Mouse (Mus musculus) liver, embryonic 18 days (tissue): ENCODE measurements around the gene Slc16a2. TPM values are rescaled to one million over a fixed set of nuclear protein-coding genes. Genes with fewer than 3 reads are reported as not detected.

ENCODE experiments used
- polyA plus RNA-seq: library from polyadenylated mRNA; depleted of rRNA; stranded (reverse); fragments of >200 nt; gene quantifications from 2 replicates; pipeline ENCODE4 v1.2.3, GENCODE M21; 2012; rRNA removed

Slc16a2 gene
- polyA plus RNA-seq: 9.0 and 10.3 TPM in 2 replicates

GRCm38 (mm10) chrX:103821832-103822196, at the start of gene Slc16a2:
Slc16a2 (minus strand) TSS chrX:103821983.

Other genes with a start within 250 kb of the Slc16a2 start
- not detected in 2 replicates for gene Zcchc13, start 191.4 kb downstream of the Slc16a2 start, polyA plus RNA-seq
- 5.8 and 6.2 TPM in 2 replicates for gene Rlim, start 159.3 kb upstream of the Slc16a2 start, polyA plus RNA-seq